Mouse (Mus musculus) heart, embryonic 16.5 days (tissue): Measurements from ENCODE around the gene Retreg3. TPM values are rescaled to one million over a fixed set of nuclear protein-coding genes. Genes with fewer than 3 reads are reported as not detected.

Source experiments
- ATAC-seq: fragments of 200-750 bp; cut with Nextera tagmentation; replicated peaks from 2 replicates; pipeline ENCODE4 v1.8.0; 2017; ENCODE audit warnings: moderate number of reproducible peaks; ENCODE audit not compliant: insufficient read depth, low FRiP score; ENCODE audit errors: extremely low read depth
- H3K27ac ChIP-seq: fragments of 300-500 bp; sonication (generic); 2 replicates; pipeline ENCODE4 v1.5.1; 2014; ENCODE audit warnings: mild to moderate bottlenecking, low read length, control low read depth, moderate library complexity
- H3K27me3 ChIP-seq: fragments of 300-500 bp; sonication (generic); 2 replicates; pipeline ENCODE4 v1.6.1; 2014; ENCODE audit warnings: low read length, mixed read lengths; ENCODE audit not compliant: control insufficient read depth, insufficient read depth
- H3K36me3 ChIP-seq: fragments of 300-500 bp; sonication (generic); 2 replicates; pipeline ENCODE4 v1.6.1; 2014; ENCODE audit not compliant: control insufficient read depth, insufficient read depth
- H3K4me1 ChIP-seq: fragments of 300-500 bp; sonication (generic); 2 replicates; pipeline ENCODE4 v1.6.1; 2014; ENCODE audit warnings: low read length, mixed read lengths; ENCODE audit not compliant: control insufficient read depth, insufficient read depth
- H3K4me2 ChIP-seq: fragments of 300-500 bp; sonication (generic); 2 replicates; pipeline ENCODE4 v1.6.1; 2014; ENCODE audit warnings: low read depth, mild to moderate bottlenecking, control low read depth, low read length
- H3K4me3 ChIP-seq: fragments of 300-500 bp; sonication (generic); 2 replicates; pipeline ENCODE4 v1.5.1; 2014; ENCODE audit warnings: mild to moderate bottlenecking, control low read depth, low read length
- H3K9ac ChIP-seq: fragments of 300-500 bp; sonication (generic); 2 replicates; pipeline ENCODE4 v1.6.1; 2014; ENCODE audit warnings: low read length, control low read depth
- H3K9me3 ChIP-seq: fragments of 300-500 bp; sonication (generic); replicated peaks from 2 replicates; pipeline ENCODE4 v1.6.1; 2016; ENCODE audit warnings: low read length; ENCODE audit not compliant: control insufficient read depth
- WGBS: fragments of 180-500 bp; shearing (Covaris S2); extraction: QIAGEN DNeasy Blood & Tissue Kit; methylation state at CpG from one replicate; pipeline ENCODE4 v1.1.7; 2014; 5-methylcytosine and 5-hydroxymethylcytosine counted together
- microRNA-seq: library from miRNA; unstranded; fragments of <30 nt; microRNA quantifications from one replicate; pipeline ENCODE4, GENCODE M21; 2017
- polyA plus RNA-seq: library from polyadenylated mRNA; unstranded; fragments of >200 nt; fragmentation: Nextera tagmentation; extraction: Ambion mirVana; gene quantifications from 2 replicates; pipeline ENCODE4 v1.2.1, GENCODE M21; 2015

The Retreg3 gene
- polyA plus RNA-seq, 1 experiment from 2014 or later = 14.9 TPM

GRCm38 (mm10) chr11:101051051-101051493 is 68.6 kb downstream of the Retreg3 start:
- ATAC-seq = no peak
- peaks cover 20% of the 10 kb centered on the region for H3K4me1 ChIP-seq
- H3K9ac ChIP-seq = 0 out of 2 replicates have a peak overlapping the region, but pooled peaks have one; percentile 13
- 73% methylated on average over 6 of the region's 6 CpGs for WGBS
- H3K27ac ChIP-seq = peak overlapping the region; percentile 32; the same call in 1 of the 2 replicates
- H3K4me3 ChIP-seq = no peak overlapping the region
- H3K36me3 ChIP-seq = peaks cover 35% of the 10 kb centered on the region
- no peak overlapping the region for H3K4me2 ChIP-seq
- H3K9me3 ChIP-seq = 0 out of 2 replicates have a peak, but pooled peaks cover 4% of the 10 kb centered on the region
- no peaks in the 10 kb centered on the region for H3K27me3 ChIP-seq

GRCm38 (mm10) chr11:101050359-101050758 is 69.3 kb downstream of the Retreg3 start:
- Histone ChIP-seq H3K27ac (no peak overlapping the region), H3K27me3 (no peaks in the 10 kb centered on the region), H3K9ac (no peak overlapping the region), H3K36me3 (peaks cover 42% of the 10 kb centered on the region), H3K4me3 (no peak overlapping the region), H3K4me1 (peaks cover 15% of the 10 kb centered on the region), H3K9me3 (0 out of 2 replicates have a peak, but pooled peaks cover 4% of the 10 kb centered on the region), H3K4me2 (no peak overlapping the region)
- ATAC-seq = no peak
- 89% methylated on average over 9 of the region's 9 CpGs for WGBS

GRCm38 (mm10) chr11:101047502-101047901 is 72.2 kb downstream of the Retreg3 start:
- ATAC-seq = no peak

GRCm38 (mm10) chr11:101046440-101046839 is 73.3 kb downstream of the Retreg3 start:
- no peaks in the 10 kb centered on the region for H3K27me3 ChIP-seq
- H3K27ac ChIP-seq = no peak overlapping the region
- H3K9ac ChIP-seq = no peak overlapping the region
- peaks cover 59% of the 10 kb centered on the region for H3K36me3 ChIP-seq
- 33% methylated on average over 9 of the region's 9 CpGs for WGBS
- peaks cover 11% of the 10 kb centered on the region for H3K4me1 ChIP-seq
- H3K4me2 ChIP-seq = no peak overlapping the region
- no peak overlapping the region for H3K4me3 ChIP-seq
- no peaks in the 10 kb centered on the region for H3K9me3 ChIP-seq
- no peak for ATAC-seq

More at GRCm38 (mm10) chr11:101047502-101047901, 72.2 kb downstream of the Retreg3 start:
- H3K4me1 ChIP-seq = peaks cover 14% of the 10 kb centered on the region
- no peak overlapping the region for H3K27ac ChIP-seq
- H3K4me3 ChIP-seq = no peak overlapping the region
- no peaks in the 10 kb centered on the region for H3K27me3 ChIP-seq
- WGBS = 71% methylated on average over 3 of the region's 3 CpGs
- H3K9ac ChIP-seq = no peak overlapping the region
- H3K4me2 ChIP-seq = no peak overlapping the region
- H3K9me3 ChIP-seq = no peaks in the 10 kb centered on the region
- H3K36me3 ChIP-seq = peaks cover 59% of the 10 kb centered on the region

Small RNAs within 50 kb of the gene (microRNA-seq; reads per million reads assigned to microRNA genes)
- not detected for gene Gm27626

Other genes with a start within 250 kb of the Retreg3 start
- 60.4 and 64.9 TPM in 2 replicates for gene Stat3, start 180.4 kb downstream of the Retreg3 start, polyA plus RNA-seq
- gene Cavin1, start 149.0 kb downstream of the Retreg3 start, polyA plus RNA-seq = 428 and 460 TPM in 2 replicates
- 50.7 and 53.6 TPM in 2 replicates for gene Atp6v0a1, start 110.4 kb downstream of the Retreg3 start, polyA plus RNA-seq
- gene Naglu, start 49.9 kb downstream of the Retreg3 start, polyA plus RNA-seq = 11.5 and 13.1 TPM in 2 replicates
- gene Hsd17b1, start 41.5 kb downstream of the Retreg3 start, polyA plus RNA-seq = 0.21 and 0.28 TPM in 2 replicates
- 29.9 and 30.0 TPM in 2 replicates for gene Coasy, start 37.3 kb downstream of the Retreg3 start, polyA plus RNA-seq
- gene Mlx, start 32.6 kb downstream of the Retreg3 start, polyA plus RNA-seq = 38.6 and 41.7 TPM in 2 replicates
- 22.6 and 25.7 TPM in 2 replicates for gene Psmc3ip, start 24.5 kb downstream of the Retreg3 start, polyA plus RNA-seq
- gene Tubg1, start within 50 bp of the Retreg3 start, polyA plus RNA-seq = 70.9 and 72.6 TPM in 2 replicates
- gene Tubg2, start 36.0 kb upstream of the Retreg3 start, polyA plus RNA-seq = 3.0 and 3.3 TPM in 2 replicates
- gene Cntnap1, start 50.6 kb upstream of the Retreg3 start, polyA plus RNA-seq = 0.89 and 1.0 TPM in 2 replicates
- 8.7 and 11.5 TPM in 2 replicates for gene Plekhh3, start 51.5 kb upstream of the Retreg3 start, polyA plus RNA-seq
- 0.16 and 0.60 TPM in 2 replicates for gene Ccr10, start 55.5 kb upstream of the Retreg3 start, polyA plus RNA-seq
- gene Ezh1, start 106.6 kb upstream of the Retreg3 start, polyA plus RNA-seq = 14.7 and 17.1 TPM in 2 replicates
- 203 and 204 TPM in 2 replicates for gene Ramp2, start 126.1 kb upstream of the Retreg3 start, polyA plus RNA-seq
- gene Vps25, start 133.8 kb upstream of the Retreg3 start, polyA plus RNA-seq = 105 and 107 TPM in 2 replicates
- 6.8 and 7.3 TPM in 2 replicates for gene Wnk4, start 140.7 kb upstream of the Retreg3 start, polyA plus RNA-seq
- 0.87 and 0.91 TPM in 2 replicates for gene Cntd1, start 159.1 kb upstream of the Retreg3 start, polyA plus RNA-seq
- 166 and 175 TPM in 2 replicates for gene Coa3, start 159.2 kb upstream of the Retreg3 start, polyA plus RNA-seq
- gene Becn1, start 182.4 kb upstream of the Retreg3 start, polyA plus RNA-seq = 135 TPM in 2 replicates
- gene Psme3, start 196.3 kb upstream of the Retreg3 start, polyA plus RNA-seq = 94.1 and 103 TPM in 2 replicates
- gene Aoc2, start 205.2 kb upstream of the Retreg3 start, polyA plus RNA-seq = 0.89 and 0.92 TPM in 2 replicates
- gene Aoc3, start 210.7 kb upstream of the Retreg3 start, polyA plus RNA-seq = 2.2 and 2.6 TPM in 2 replicates
- gene G6pc, start 247.7 kb upstream of the Retreg3 start, polyA plus RNA-seq = not detected in 2 replicates